Mouse (Mus musculus) natural killer cell, adult 2 months (primary cell): ENCODE measurements around the gene Chmp3.

Experiments
- DNase-seq, 2 experiments: peaks; one replicate each; pipeline ENCODE4 v3.0.0; 2022; ENCODE audit warnings: low spot score in 2 of 2

Gene Chmp3

DNA sequence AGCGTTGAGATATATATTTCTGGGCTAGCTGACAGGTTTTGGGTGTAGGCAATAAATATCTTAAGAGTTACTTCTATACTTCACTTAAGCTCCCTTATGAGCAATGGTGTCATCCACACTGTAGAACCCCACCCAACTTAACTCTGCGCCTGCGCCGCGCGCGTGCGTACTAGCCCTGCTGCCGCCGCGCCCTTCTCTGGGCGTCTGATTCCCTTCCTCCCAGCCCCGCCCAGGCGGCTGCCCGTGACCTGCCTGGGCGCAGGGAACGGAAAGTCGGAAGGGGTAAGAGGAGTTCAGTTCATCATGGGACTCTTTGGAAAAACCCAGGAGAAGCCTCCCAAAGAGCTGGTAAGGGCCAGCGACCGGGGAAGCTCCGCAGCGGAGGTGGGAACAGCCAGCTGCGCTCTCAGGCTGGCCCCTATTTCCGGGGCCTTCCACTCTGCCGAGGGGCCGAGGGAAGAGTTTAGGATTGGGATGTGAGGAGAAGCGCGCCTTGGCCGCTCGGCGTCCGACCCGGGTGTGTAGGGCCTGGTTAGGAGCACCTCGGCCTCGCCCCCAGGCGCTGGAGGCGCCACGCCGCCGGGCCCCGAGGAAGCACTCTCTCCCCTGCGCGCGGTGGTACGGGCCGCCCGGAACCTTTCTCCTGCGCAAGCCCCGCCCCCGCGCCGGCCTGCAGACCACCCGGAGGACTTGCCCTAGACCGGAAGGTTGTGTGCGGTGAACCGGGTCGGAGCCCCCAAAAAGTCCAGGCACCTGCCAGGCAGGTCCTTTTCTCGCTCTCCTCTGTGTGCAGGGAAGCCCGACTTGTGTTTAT lies at the start of gene Chmp3:
Gene Chmp3 (plus strand): TSS at position 112 of the 814 bp plus-strand sequence.
- DNase-seq: peak; percentile 91 to 92

DNA sequence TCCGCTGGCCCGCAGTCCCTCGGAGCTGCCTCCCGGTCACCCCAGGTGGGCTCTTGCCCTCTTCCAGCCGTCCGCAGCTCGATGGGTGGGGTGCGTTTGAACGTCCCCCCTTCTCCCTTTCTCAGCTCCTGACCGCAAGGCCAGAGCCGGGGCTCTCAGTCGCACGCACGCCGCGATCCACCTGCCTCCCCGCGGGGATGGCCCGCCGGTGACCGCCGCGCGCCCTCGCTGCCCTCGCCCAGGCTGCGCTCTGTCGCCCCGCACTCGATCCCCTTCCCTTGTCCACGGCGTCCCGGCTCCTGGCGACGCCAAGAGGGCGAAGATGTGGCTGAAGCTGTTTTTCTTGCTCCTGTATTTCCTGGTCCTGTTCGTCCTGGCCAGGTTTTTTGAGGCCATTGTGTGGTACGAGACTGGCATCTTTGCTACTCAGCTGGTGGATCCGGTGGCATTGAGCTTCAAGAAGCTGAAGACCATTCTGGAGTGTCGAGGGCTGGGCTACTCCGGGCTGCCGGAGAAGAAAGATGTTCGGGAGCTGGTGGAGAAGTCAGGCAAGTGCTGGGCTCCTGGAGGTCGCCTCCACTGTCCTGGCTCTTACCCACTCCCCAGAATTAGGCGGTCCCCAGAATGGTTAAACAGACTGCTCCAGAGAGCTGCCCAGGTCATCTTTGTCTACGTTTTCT lies 49.1 kb upstream of the Chmp3 start:
- DNase-seq: peak; percentile 38

DNA sequence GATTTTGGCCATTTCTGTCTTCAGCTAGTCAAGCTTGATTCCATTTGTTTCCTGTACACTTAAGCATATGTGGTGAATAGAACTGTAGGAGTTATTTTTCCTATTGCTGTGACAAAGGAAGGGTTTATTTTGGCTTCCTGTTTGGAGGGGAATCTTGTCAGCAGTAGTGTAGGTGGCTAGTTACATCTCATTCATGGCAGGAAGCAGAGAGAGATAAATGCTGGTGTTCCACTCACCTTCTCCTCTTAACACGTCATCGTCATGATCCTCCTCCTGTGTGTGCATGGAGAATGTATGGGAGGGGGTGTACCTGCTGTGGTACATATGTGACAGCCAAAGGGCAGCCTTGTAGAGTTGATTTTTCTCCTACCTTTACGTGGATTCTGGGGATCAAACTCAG lies 43.0 kb upstream of the Chmp3 start:
- no peak for DNase-seq

DNA sequence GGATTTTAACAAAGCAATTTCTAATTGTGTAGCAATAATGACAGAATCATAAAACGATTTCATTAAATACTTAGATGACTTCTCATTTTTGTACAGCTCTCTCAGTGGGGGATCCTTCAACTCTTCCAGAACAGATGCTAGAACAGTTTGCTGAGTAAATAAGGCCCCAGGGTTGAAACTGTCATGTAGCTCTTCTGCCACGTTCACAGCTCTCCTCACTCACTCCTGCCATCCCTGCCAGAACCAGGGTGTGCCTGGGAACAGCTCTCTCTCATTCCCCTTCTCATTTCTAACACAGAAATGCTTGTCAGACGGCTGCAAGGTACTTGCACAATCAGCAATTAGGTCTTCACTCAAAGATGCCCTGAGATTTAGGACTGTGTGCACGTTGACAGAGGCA lies 40.6 kb upstream of the Chmp3 start:
- no peak for DNase-seq

DNA sequence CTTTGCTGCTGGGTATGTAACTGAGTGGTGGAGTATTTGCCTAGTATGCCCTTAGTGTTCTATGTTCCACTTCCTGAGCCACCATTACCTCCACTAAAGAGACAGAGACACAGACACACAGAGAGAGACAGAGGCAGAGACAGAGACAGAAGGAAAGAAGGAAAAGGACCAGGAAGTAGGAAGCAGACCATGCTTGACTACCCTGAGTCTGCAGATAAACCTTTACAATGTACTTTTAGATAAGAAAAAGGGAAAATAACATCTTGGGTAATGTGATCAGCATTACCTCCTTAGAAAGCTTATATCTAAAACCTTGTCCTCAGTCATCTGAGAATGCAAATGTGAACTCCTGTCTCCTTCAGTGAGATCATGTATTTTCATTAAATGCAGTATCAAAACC lies 39.9 kb upstream of the Chmp3 start:
- DNase-seq: no peak

DNA sequence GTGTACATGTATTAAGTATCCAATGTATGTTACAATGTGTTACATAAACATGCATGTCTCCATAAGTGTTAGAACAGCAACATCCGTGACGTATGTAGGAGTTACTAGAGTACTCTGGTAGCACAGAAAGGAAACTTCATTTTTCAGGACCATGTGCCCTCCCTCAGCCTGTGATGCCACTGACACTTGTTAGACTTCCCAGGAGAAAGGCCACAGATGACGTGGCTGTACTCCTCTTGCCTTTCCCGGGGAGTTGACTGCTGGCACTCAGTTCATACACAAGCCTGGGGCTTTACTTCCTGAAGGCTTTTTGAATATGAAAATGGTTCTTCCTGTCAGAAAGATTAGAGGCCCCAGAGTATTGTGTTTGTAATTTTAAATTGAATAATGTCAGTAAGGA lies 39.5 kb upstream of the Chmp3 start:
- DNase-seq: no peak

DNA sequence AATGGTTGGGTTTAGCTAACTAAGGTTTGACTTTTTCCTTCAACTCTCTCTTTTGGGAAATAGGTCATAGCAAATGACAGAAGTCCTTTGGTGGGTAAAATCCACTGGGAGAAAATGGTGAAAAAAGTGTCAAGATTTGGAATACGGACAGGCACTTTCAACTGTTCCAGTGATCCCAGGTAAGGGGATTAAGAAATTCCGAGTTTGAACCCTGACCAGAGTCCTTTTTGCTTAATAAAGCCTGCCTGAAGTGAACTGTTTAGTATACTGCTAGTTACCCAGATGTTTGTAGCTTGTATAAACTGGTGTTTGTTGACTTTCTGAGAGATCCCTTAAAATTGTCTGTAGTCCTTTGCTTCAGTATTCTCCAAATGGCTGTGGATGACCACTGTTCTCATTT lies 37.9 kb upstream of the Chmp3 start:
- no peak for DNase-seq

DNA sequence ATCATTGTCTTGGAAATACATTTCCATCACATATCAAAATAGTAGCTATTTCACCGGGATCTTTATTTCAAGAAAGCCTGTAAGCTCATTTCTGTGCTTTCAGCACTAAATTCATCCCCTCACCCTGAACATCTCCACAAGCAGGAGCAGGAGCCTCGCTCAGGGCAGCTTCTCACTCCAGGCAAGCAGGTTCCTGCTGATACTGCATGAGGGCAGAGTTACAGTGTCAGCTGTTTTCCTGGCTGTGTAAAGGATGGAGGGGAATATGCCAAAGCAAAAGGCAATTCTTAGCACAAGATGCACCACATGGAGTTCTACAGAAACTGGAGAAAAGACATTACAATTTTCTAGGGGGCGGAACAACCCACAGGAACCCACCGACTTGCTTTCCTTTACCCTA lies 24.1 kb upstream of the Chmp3 start:
- no peak for DNase-seq

DNA sequence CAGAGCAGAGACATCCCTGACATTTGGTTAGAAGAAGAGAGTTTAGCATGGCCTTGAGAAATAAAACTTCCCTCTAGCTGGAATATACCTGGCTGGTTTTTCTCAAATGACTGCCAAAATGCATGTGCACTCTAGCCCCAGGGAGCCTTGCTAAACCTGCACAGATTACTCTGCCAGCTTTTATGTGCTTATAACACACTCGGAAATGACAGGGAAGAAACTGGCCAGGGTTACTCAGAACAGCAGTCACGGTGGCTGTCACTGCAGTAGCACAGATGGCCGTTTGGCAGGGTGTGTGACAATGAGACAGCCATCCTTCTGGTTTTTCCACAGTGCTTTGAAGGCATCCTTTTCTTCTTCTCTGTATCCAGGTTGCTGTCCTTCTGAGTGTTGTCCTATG lies 18.0 kb upstream of the Chmp3 start:
- DNase-seq: no peak

DNA sequence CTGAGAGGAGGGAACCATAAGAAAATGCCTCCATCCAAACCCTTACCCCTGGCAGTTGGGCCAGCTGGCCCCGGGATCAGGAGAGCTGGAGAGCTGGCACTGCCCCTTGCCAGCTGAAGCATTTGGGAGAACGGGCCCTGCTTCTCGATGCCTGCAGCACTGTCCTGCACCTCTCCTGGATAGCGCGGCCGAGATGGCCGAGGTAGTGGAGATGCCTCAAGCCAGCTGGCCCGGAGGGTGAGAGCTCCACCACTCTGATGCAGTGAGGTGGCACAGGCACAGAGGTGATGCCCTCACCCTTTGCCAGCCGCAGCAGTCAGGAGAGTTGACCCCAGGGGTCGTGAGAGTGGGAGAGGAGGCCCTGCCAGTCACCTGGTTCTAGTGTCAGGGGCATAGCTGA lies 16.5 kb upstream of the Chmp3 start:
- no peak for DNase-seq

DNA sequence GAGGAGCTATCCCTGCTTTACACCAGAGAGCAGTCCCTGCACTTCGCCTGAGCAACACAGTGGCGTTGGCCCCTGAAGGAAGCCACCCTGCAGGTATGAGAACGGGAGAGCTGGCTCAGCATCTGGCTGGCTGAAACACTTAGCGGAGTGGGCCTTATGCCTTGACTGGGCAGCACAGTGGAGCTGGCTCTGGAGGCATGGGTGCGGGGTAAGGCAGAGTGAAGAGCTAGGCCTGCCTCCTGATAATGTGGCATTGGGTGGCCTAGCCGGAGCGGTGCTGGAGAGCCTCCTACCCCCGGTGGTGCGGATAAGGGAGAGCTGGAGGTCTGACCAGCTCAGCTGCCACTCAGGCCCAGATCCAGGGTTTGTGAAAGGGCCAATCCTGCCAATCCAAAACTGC lies 15.8 kb upstream of the Chmp3 start:
- no peak for DNase-seq

DNA sequence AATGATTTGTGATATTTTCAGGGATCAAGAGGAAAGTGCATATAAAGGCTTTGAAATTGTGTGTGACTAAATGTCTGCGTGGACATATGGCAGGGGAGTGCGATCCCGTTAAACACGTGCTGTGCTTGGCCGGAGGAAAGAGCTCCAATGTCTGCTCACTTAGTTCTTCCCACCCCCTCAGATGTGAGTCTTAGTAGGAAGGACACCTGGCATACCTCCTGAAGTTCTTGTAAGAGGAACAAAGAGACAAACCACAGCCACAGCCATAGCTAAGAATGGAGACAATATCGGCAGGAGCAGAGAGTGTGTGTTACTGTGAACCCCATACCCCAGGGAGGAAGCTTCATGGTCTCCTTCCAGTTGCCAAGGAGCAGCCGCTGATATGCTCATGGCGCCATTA lies 13.4 kb upstream of the Chmp3 start:
- no peak for DNase-seq

DNA sequence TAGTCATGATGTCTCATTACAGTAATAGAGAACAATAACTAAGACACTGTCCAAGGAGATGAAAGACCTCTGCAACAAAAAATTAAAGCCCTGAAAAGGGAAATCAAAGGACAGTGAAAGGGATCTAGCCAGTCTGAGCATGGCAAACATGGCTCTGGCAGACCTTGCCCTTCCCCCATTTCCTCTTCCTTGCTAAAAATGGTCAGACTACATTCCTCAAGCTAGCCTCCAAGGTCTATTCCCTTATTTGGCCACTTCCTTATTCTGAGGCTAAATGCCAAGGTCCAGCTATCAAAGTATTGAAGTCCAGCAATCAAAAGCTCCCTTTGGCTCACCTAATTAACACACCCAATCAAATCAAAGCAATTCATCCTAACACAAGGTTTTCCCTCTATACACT lies 6.3 kb upstream of the Chmp3 start:
- DNase-seq: no peak

DNA sequence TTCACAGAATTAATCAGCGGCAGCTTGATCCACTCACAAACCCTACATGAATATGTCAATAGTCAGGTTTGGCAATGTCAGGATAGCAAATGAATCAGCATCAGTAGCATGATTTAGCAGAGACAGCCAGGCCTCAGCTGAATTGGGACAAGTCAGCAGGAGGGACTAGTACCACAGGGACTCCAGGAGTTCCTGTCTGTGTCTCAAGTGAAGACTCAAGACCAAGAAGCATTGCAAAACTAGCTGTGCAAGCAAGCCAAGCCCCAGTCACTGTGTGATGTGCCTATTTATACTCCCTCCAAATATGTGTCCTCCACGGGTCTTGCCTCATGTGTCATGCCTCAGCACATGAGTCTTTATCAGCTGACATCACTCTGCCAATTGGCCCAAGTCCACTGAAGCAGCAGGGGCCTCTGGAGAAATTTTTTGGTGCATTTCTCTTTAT lies 11.9 kb downstream of the Chmp3 start:
- DNase-seq: no peak

DNA sequence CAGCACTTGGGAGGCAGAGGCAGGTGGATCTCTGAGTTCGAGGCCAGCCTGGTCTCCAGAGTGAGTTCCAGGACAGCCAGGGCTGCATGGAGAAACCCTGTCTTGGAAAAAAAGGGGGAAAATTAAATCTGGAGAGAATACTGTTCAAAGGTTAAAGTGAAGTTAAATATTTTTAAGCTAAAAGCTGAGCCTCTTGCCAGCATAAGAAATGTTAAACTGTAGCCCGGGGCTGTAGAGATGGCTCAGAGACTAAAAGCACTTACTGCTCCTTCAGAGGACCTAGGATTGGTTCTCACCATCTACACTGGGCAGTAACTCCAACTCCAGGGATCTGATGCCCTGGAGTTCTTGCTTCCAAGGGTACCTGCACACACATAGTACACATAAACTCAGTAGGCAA lies 13.2 kb downstream of the Chmp3 start:
- DNase-seq: no peak

DNA sequence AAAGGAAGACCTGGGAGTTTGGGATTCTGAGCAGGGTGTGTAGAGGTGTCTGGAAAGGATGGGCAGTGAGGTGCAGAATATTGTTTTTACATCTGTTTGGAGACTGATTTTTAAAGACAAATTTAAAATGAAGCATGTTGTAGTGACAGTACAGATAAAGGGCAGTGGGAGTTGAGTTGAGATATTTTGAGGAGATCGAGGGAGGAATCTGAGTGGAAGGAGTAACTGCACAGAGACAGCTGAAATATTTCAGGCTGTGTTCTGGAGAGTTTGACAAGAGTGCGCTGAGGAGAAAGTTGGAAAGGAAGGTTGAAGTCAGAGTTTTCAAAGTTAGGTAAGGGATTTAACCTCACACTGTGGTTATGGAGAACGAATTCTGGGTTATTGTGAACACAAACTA lies 25.0 kb downstream of the Chmp3 start:
- DNase-seq: no peak

DNA sequence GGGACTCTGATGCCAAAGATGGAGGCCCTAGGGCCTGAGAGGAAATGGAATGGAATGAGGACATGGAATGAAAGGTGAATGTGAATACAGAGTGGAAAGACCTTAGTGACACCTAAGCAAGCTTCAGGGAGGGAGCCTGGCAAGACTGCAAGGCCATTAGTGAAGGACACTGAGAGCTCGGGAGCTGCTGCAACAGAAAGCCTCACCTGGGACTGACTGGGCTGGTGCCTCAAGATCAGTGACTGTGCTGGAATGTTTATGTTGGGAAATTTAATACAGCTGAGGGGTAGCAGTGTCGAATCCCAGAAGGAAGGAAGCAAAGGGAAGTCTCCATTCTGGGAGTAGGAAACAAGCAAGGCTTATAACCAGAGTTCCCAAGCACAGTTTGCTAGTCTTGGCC lies 25.4 kb downstream of the Chmp3 start:
- no peak for DNase-seq

DNA sequence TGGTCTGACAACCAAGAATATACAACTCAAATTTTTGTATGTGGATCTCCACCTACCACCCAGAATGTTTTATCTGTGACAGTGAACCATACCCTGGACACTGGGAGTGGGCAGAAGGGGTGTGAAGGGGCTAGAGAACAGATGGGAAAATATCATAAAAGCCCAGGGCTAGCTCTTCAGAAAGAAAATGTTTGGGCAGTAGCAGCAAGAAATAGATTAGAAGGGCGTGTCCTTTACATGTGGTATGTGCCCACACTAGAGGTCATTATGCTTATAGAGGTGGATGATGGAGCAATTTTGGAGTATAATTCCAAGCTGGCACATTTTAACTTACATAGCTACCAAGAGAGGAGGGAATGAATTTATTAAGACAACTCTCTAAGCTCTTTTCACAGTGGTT lies 31.8 kb downstream of the Chmp3 start:
- no peak for DNase-seq

DNA sequence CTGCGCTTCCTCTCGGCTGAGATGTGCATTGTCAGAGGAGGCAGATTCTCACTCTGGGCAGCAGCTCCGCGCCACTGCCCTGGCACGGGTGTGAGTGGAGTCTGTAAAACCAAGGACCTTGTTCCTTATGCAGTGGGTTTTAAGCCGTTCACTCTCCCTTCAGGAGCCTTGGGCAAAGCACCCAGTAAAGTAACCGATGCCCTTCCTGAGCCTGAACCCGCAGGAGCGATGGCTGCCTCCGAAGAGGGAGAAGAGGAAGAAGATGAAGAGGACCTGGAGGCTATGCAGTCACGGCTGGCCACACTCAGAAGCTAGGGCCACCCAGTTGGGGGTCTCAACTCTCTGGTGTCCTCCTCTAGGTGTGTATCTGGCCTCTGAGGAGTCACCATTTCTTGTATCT lies 35.9 kb downstream of the Chmp3 start:
- no peak for DNase-seq

DNA sequence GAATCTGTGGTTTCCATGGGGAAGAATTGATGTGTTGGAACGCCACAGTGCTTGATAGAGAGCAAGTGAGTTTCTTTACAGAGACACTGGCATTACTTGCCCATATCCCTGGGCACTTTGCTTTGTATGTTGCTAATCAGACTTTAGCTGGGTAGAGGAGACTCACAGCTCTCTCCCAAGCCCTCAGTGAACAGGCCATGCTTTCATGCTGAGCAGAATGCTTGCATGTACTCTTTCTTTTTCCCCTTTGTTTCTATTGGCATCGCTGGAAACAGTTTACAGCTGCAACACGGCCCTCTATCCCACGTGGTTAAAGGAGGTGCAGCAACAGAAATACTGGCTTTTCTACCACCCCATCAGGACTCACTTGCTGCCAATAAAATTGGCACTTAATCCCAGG lies 39.6 kb downstream of the Chmp3 start:
- DNase-seq: no peak

DNA sequence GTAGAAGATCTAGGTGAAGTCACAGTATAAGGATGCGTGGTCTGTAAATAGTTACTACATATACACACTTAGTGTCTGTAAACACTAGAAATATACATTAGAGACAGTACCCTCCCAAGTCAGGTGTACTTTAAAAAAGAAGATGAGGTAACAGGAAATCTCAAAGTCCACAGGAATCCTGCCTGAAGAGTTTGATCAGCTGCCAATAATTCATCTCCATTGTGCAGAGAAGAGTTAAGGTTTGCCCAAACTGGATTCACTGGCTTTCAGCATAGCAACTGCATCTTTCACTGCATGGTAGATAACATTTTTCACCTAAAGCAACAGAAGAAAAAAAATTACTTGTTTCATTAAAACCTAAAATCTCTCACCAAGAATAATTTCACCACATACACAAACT lies 45.8 kb downstream of the Chmp3 start:
- DNase-seq: no peak

DNA sequence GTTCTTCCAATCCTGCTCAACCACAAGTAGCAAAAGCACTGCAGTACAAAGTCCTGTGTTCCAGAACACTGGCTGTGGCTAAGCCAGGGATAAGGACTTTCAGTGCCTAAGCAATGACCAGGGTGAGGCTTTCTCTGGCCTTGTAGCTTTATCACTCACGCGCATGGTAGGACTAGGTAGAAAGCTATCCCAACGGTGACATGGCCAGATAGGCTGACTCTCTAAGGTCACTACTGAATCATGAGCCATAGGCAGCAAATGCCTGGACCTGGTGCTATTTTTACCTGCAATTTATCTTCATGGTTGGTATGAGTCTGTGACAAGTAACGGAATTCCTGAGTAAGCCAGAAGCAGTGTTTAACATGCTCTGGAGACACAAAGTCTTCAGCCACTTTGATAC lies 46.6 kb downstream of the Chmp3 start:
- no peak for DNase-seq

DNA sequence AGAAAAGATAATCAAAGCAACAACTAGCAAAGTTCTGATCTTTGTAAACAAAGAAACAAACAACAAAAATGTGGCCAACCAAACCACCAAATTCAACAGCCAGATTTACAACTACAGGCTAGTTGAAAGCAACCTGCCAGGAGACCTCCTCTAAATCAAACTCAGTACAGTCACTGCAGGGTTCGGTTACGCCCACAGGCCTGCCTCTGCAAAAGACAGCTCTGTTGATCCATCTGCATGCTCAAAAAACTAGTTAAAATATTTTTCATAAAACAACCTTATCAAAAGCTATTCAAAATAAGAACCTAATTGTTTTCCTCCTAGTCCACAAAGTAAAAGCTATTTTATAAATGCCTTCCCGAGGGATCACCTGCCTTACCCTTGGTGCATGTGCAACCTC lies 64.2 kb downstream of the Chmp3 start:
- DNase-seq: no peak

DNA sequence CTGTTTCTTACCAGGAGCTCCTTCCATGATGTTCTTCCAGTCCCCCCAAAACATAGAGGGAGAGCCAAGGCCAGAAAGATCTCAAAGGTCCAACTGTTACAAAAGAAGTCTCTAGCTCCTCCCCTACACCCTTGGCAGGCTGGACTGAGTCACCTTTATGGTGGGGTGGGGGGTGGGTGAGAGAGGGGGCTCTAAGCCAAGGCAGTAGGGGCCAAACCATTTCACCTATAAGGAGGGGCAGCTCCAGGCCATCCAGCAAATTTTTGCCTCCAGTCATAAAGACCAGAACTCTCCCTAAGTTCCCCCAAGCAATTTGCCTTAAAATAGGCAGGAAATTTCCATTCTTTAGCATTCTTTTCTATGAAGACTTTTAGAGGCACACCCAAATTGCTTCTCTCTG lies 65.4 kb downstream of the Chmp3 start:
- DNase-seq: no peak
